Mouse (Mus musculus): Measurements from ENCODE around the gene Mycbp.

GRCm38 (mm10) chr4:123939838-123940237 is 35.2 kb downstream of the Mycbp start:
- TF ChIP-seq CTCF (IDR thresholded peaks at IDR 0.05; ENCODE audit: extremely low read depth, insufficient read depth, insufficient read length, insufficient replicate concordance) (peak; percentile 42; the same call in 1 of the 2 replicates), POLR2A (IDR thresholded peaks at IDR 0.05; ENCODE audit: low read depth, low read length) (no peak)

Measured in spleen, adult 2 months (tissue).